Mouse (Mus musculus) embryonic facial prominence, embryonic 14.5 days (tissue): ENCODE results near the gene 2310061I04Rik. TPM values are rescaled to one million over a fixed set of nuclear protein-coding genes. Genes with fewer than 3 reads are reported as not detected.
A peak's percentile ranks its signal among the peaks of the same experiment; 100 is the strongest.

Experiments used
- ATAC-seq: fragments of 200-750 bp; cut with Nextera tagmentation; 2 replicates; pipeline ENCODE4 v1.8.0; 2017; ENCODE audit warnings: low read depth, moderate number of reproducible peaks, moderate TSS enrichment
- DNase-seq: peaks from one replicate; pipeline ENCODE4 v3.0.0-alpha.2; 2015; ENCODE audit warnings: low spot score
- H3K27ac ChIP-seq: fragments of 300-500 bp; sonication (generic); replicated peaks from 2 replicates; pipeline ENCODE4 v1.5.1; 2014; ENCODE audit warnings: low read depth, mild to moderate bottlenecking, low read length, moderate library complexity
- H3K27me3 ChIP-seq: fragments of 300-500 bp; sonication (generic); replicated peaks from 2 replicates; pipeline ENCODE4 v1.6.1; 2014; ENCODE audit warnings: low read length; ENCODE audit not compliant: control insufficient read depth, insufficient read depth
- H3K36me3 ChIP-seq: fragments of 300-500 bp; sonication (generic); 2 replicates; pipeline ENCODE4 v1.6.1; 2014; ENCODE audit warnings: low read length, mixed read lengths; ENCODE audit not compliant: control insufficient read depth, insufficient read depth
- H3K4me1 ChIP-seq: fragments of 300-500 bp; sonication (generic); 2 replicates; pipeline ENCODE4 v1.6.1; 2014; ENCODE audit warnings: antibody characterized with exemption, low read length; ENCODE audit not compliant: control insufficient read depth, insufficient read depth
- H3K4me2 ChIP-seq: fragments of 300-500 bp; sonication (generic); 2 replicates; pipeline ENCODE4 v1.6.1; 2014; ENCODE audit warnings: low read depth, mild to moderate bottlenecking, low read length, moderate library complexity, mixed read lengths
- H3K4me3 ChIP-seq: fragments of 300-500 bp; sonication (generic); 2 replicates; pipeline ENCODE4 v1.5.1; 2014; ENCODE audit warnings: low read depth, mild to moderate bottlenecking, low read length
- H3K9ac ChIP-seq: fragments of 300-500 bp; sonication (generic); 2 replicates; pipeline ENCODE4 v1.6.1; 2014; ENCODE audit warnings: low read depth, mild to moderate bottlenecking, low read length, moderate library complexity, mixed read lengths
- H3K9me3 ChIP-seq: fragments of 300-500 bp; sonication (generic); 2 replicates; pipeline ENCODE4 v1.6.1; 2016; ENCODE audit warnings: low read length; ENCODE audit not compliant: control insufficient read depth
- WGBS: fragments of 180-500 bp; shearing (Covaris S2); extraction: QIAGEN DNeasy Blood & Tissue Kit; methylation state at CpG from one replicate; pipeline ENCODE4 v1.1.7; 2014; 5-methylcytosine and 5-hydroxymethylcytosine counted together
- polyA plus RNA-seq: library from polyadenylated mRNA; unstranded; fragments of >200 nt; fragmentation: Nextera tagmentation; extraction: Ambion mirVana; gene quantifications from 2 replicates; pipeline ENCODE4 v1.2.1, GENCODE M21; 2014

2310061I04Rik gene
- polyA plus RNA-seq, 1 experiment from 2014 or later: 20.5 TPM

GRCm38 (mm10) chr17:35861198-35861857 lies 35.9 kb downstream of the 2310061I04Rik start, which contains the start of gene Nrm:
Gene Nrm (plus strand): TSS chr17:35861318.
- peak; percentile 97 for DNase-seq
- Histone ChIP-seq H3K36me3 (peaks cover 20% of the 10 kb centered on the region), H3K9me3 (no peaks in the 10 kb centered on the region), H3K4me3 (peak within 1 kb of the TSS; percentile 75), H3K4me1 (peaks cover 17% of the 10 kb centered on the region; the same call in 1 of the 2 replicates), H3K4me2 (peak within 1 kb of the TSS; percentile 70), H3K27ac (peak within 1 kb of the TSS; percentile 93), H3K27me3 (no peaks in the 10 kb centered on the region), H3K9ac (peak within 1 kb of the TSS; percentile 81)
- WGBS: under 1% methylated on average over 44 of the region's 47 CpGs
- peak; percentile 92 for ATAC-seq

- peak overlapping the region; percentile 75 for H3K4me3 ChIP-seq
- H3K27me3 ChIP-seq: no peaks in the 10 kb centered on the region
- H3K36me3 ChIP-seq: peaks cover 20% of the 10 kb centered on the region
- no peaks in the 10 kb centered on the region for H3K9me3 ChIP-seq
- H3K9ac ChIP-seq: peak overlapping the region; percentile 81
- H3K4me1 ChIP-seq: peaks cover 17% of the 10 kb centered on the region; the same call in 1 of the 2 replicates
- DNase-seq: no peak
- ATAC-seq: no peak
- peak overlapping the region; percentile 70 for H3K4me2 ChIP-seq
- WGBS: 4% methylated on average over 12 of the region's 12 CpGs
- peak overlapping the region; percentile 93 for H3K27ac ChIP-seq
These were observed 36.4 kb downstream of the 2310061I04Rik start for GRCm38 (mm10) chr17:35860831-35861197.

GRCm38 (mm10) chr17:35859835-35860234 lies 37.4 kb downstream of the 2310061I04Rik start:
- H3K4me1 ChIP-seq: peaks cover 13% of the 10 kb centered on the region; the same call in 1 of the 2 replicates
- H3K27me3 ChIP-seq: no peaks in the 10 kb centered on the region
- no peak overlapping the region for H3K4me2 ChIP-seq
- no peak overlapping the region for H3K9ac ChIP-seq
- DNase-seq: no peak
- WGBS: 65% methylated on average over 2 of the region's 2 CpGs
- H3K27ac ChIP-seq: no peak overlapping the region
- H3K9me3 ChIP-seq: no peaks in the 10 kb centered on the region
- peaks cover 25% of the 10 kb centered on the region for H3K36me3 ChIP-seq
- H3K4me3 ChIP-seq: no peak overlapping the region
- ATAC-seq: no peak

GRCm38 (mm10) chr17:35859371-35859770 lies 37.9 kb downstream of the 2310061I04Rik start:
- ATAC-seq (no peak), DNase-seq (no peak)
- no peak overlapping the region for H3K9ac ChIP-seq
- WGBS: 91% methylated on average over 1 of the region's 1 CpGs
- no peaks in the 10 kb centered on the region for H3K9me3 ChIP-seq
- H3K36me3 ChIP-seq: peaks cover 29% of the 10 kb centered on the region
- no peaks in the 10 kb centered on the region for H3K27me3 ChIP-seq
- H3K4me3 ChIP-seq: no peak overlapping the region
- H3K4me1 ChIP-seq: peaks cover 9% of the 10 kb centered on the region; the same call in 1 of the 2 replicates
- H3K27ac ChIP-seq: no peak overlapping the region
- H3K4me2 ChIP-seq: no peak overlapping the region

DNA sequence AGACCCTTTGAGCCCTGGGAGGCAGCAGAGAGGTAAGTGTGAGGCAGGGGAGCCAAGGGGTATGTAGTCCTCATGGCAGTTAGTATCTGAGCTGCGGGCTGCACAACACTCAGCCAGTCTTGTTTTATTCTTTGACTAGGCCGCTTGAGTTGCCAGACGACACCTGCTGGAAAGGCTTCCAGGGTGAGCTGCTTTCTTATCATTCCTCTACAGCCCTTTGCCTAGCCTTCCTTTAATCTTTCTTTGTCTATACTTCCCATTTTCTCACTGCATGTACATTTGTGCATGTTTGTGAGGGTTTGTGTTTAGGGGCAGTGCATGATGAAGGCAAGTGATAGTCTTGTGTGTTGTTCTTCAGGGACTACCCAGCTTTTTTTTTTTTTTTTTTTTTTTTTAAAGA lies 46.3 kb downstream of the 2310061I04Rik start:
- ATAC-seq (no peak), DNase-seq (no peak)
- H3K27me3 ChIP-seq: no peaks in the 10 kb centered on the region
- H3K9ac ChIP-seq: no peak overlapping the region
- 97% methylated on average over 3 of the region's 3 CpGs for WGBS
- no peaks in the 10 kb centered on the region for H3K9me3 ChIP-seq
- H3K36me3 ChIP-seq: peaks cover 91% of the 10 kb centered on the region
- no peak overlapping the region for H3K4me2 ChIP-seq
- no peak overlapping the region for H3K4me3 ChIP-seq
- no peak overlapping the region for H3K27ac ChIP-seq
- H3K4me1 ChIP-seq: no peaks in the 10 kb centered on the region

GRCm38 (mm10) chr17:35848112-35848511 lies 49.1 kb downstream of the 2310061I04Rik start:
- ATAC-seq (peak; percentile 49), DNase-seq (no peak)
- no peaks in the 10 kb centered on the region for H3K4me1 ChIP-seq

GRCm38 (mm10) chr17:35843514-35843913 lies 53.7 kb downstream of the 2310061I04Rik start:
- no peak overlapping the region for H3K9ac ChIP-seq
- no peak overlapping the region for H3K4me2 ChIP-seq
- DNase-seq (no peak), ATAC-seq (no peak)
- no peaks in the 10 kb centered on the region for H3K27me3 ChIP-seq
- 96% methylated on average over 3 of the region's 3 CpGs for WGBS
- H3K4me1 ChIP-seq: peaks cover 14% of the 10 kb centered on the region
- H3K4me3 ChIP-seq: no peak overlapping the region
- H3K27ac ChIP-seq: no peak overlapping the region
- no peaks in the 10 kb centered on the region for H3K9me3 ChIP-seq
- peaks cover 41% of the 10 kb centered on the region for H3K36me3 ChIP-seq

More at GRCm38 (mm10) chr17:35848112-35848511, 49.1 kb downstream of the 2310061I04Rik start:
- Histone ChIP-seq H3K4me3 (no peak overlapping the region), H3K9me3 (no peaks in the 10 kb centered on the region), H3K27me3 (no peaks in the 10 kb centered on the region), H3K27ac (no peak overlapping the region), H3K36me3 (peaks cover 86% of the 10 kb centered on the region), H3K4me2 (no peak overlapping the region), H3K9ac (0 out of 2 replicates have a peak overlapping the region, but pooled peaks have one; percentile 8)
- WGBS: 18% methylated on average over 1 of the region's 1 CpGs
